Mouse (Mus musculus) CH12.LX (cell line): ENCODE measurements around the gene Angel2.

ENCODE experiments used
- CTCF ChIP-seq, 2 experiments: IDR thresholded peaks in 1 of 2; conservative IDR thresholded peaks in 1 of 2; 2 replicates each; pipeline ENCODE4 v1.5.1; 2011 to 2012; ENCODE audit warnings: low read depth in 2 of 2, low read length in 2 of 2, improper control_type of control experiment in 1 of 2, inconsistent platforms in 1 of 2, mild to moderate bottlenecking in 1 of 2, moderate library complexity in 1 of 2
- KAT2A ChIP-seq: IDR thresholded peaks from 2 replicates; pipeline ENCODE4 v1.6.1; 2012; ENCODE audit warnings: low read length, improper control_type of control experiment, inconsistent platforms; ENCODE audit not compliant: insufficient replicate concordance
- POLR2AphosphoS2 ChIP-seq: IDR thresholded peaks from 2 replicates; pipeline ENCODE4 v1.6.1; 2011; ENCODE audit warnings: low read depth, low read length, improper control_type of control experiment

DNA sequence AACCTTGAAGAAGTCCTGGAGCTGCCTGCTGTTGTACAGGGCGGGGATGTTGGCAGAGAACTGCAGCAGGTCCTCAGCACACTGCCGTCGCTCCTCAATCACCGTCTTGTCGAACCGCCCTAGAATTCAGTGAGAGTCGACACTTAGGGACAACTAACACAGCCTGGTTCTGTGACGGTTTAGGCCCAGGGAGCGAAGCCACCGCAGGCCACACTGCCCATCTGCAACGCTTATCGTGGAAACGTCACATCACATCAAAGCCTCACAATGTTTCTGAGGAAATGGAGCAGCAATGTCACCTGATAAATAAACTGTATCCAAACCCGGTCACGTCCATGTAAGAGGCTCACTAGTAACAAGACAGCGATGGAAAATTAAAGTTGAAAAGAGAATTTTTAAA lies 36.3 kb upstream of the Angel2 start:
- TF ChIP-seq POLR2AphosphoS2 (no peak), KAT2A (no peak), CTCF (conservative IDR thresholded peaks at IDR 0.05 in 1 of 2, IDR thresholded peaks at IDR 0.05 in 1 of 2; ENCODE audit: low read depth in 2 of 2, low read length in 2 of 2) (no peak)
